Mouse (Mus musculus) MEL (cell line): ENCODE measurements around the gene S100a13. TPM values are rescaled to one million over a fixed set of nuclear protein-coding genes. Genes with fewer than 3 reads are reported as not detected.

Experiments used
- DNase-seq: peaks from one replicate; pipeline ENCODE4 v3.0.0; 2011; ENCODE audit warnings: low read depth, low spot score
- H3K27ac ChIP-seq: 2 replicates; pipeline ENCODE4 v1.5.1; 2012; ENCODE audit warnings: low read depth, mild to moderate bottlenecking, control low read depth, low read length, moderate library complexity; ENCODE audit not compliant: control insufficient read depth
- H3K27me3 ChIP-seq, 2 experiments: fragments of 150-350 bp in 1 of 2; sonication (generic) in 1 of 2; 2 replicates each; pipeline ENCODE4 v1.6.1; 2012; ENCODE audit warnings: low read length in 2 of 2, mild to moderate bottlenecking in 2 of 2, improper control_type of control experiment in 1 of 2, moderate library complexity in 1 of 2; ENCODE audit not compliant: insufficient read depth in 2 of 2, control insufficient read depth in 1 of 2
- H3K36me3 ChIP-seq, 2 experiments: 2 replicates each; pipeline ENCODE4 v1.6.1; 2012 to 2014; ENCODE audit warnings: low read length in 2 of 2, improper control_type of control experiment in 1 of 2, inconsistent platforms in 1 of 2, mild to moderate bottlenecking in 1 of 2; ENCODE audit not compliant: insufficient read depth in 2 of 2, control insufficient read depth in 1 of 2
- H3K4me1 ChIP-seq, 2 experiments: fragments of 150-350 bp in 1 of 2; sonication (generic) in 1 of 2; 2 replicates each; pipeline ENCODE4 v1.6.1; 2012; ENCODE audit warnings: low read length in 2 of 2, improper control_type of control experiment in 1 of 2, mild to moderate bottlenecking in 1 of 2; ENCODE audit not compliant: insufficient read depth in 2 of 2, control insufficient read depth in 1 of 2
- H3K4me3 ChIP-seq, 2 experiments: fragments of 150-350 bp in 1 of 2; sonication (generic) in 1 of 2; 2 replicates each; pipeline ENCODE4 v1.5.1; 2012; ENCODE audit warnings: low read depth in 2 of 2, low read length in 2 of 2, mild to moderate bottlenecking in 2 of 2, moderate library complexity in 2 of 2, control low read depth in 1 of 2, improper control_type of control experiment in 1 of 2; ENCODE audit not compliant: control insufficient read depth in 1 of 2, insufficient read depth in 1 of 2
- H3K79me2 ChIP-seq: 2 replicates; pipeline ENCODE4 v1.6.1; 2012; ENCODE audit warnings: mild to moderate bottlenecking, low read length, moderate library complexity; ENCODE audit not compliant: control insufficient read depth, poor library complexity, insufficient read depth
- H3K9ac ChIP-seq: 2 replicates; pipeline ENCODE4 v1.6.1; 2012; ENCODE audit warnings: low read depth, mild to moderate bottlenecking, control low read depth, low read length, moderate library complexity; ENCODE audit not compliant: control insufficient read depth, poor library complexity, severe bottlenecking
- H3K9me3 ChIP-seq: fragments of 150-350 bp; sonication (generic); replicated peaks from 2 replicates; pipeline ENCODE4 v1.6.1; 2012; ENCODE audit warnings: mild to moderate bottlenecking, low read length, improper control_type of control experiment, moderate library complexity; ENCODE audit not compliant: insufficient read depth
- BHLHE40 ChIP-seq: IDR thresholded peaks from 2 replicates; pipeline ENCODE4 v1.6.1; 2012; ENCODE audit warnings: low read depth, mild to moderate bottlenecking, inconsistent platforms, low read length, improper control_type of control experiment, borderline replicate concordance
- CHD1 ChIP-seq: IDR thresholded peaks from 2 replicates; pipeline ENCODE4 v1.6.1; 2012; ENCODE audit warnings: low read depth, mild to moderate bottlenecking, inconsistent platforms, low read length, improper control_type of control experiment
- CTCF ChIP-seq, 3 experiments: IDR thresholded peaks in 2 of 3; conservative IDR thresholded peaks in 1 of 3; 2 replicates each; pipeline ENCODE4 v1.5.1; 2011 to 2012; ENCODE audit warnings: low read length in 3 of 3, low read depth in 2 of 3, mild to moderate bottlenecking in 2 of 3, improper control_type of control experiment in 1 of 3, inconsistent platforms in 1 of 3, mixed read lengths in 1 of 3, moderate library complexity in 1 of 3; ENCODE audit not compliant: control insufficient read depth in 1 of 3, insufficient read depth in 1 of 3, poor library complexity in 1 of 3, severe bottlenecking in 1 of 3
- ELF1 ChIP-seq: IDR thresholded peaks from 2 replicates; pipeline ENCODE4 v1.6.1; 2014; ENCODE audit warnings: low read depth, mild to moderate bottlenecking, inconsistent platforms, low read length, improper control_type of control experiment, moderate library complexity
- EP300 ChIP-seq, 2 experiments: IDR thresholded peaks; 2 replicates each; pipeline ENCODE4 v1.6.1; 2011; ENCODE audit warnings: improper control_type of control experiment in 2 of 2, low read length in 2 of 2, low read depth in 1 of 2, mild to moderate bottlenecking in 1 of 2
- ETS1 ChIP-seq: IDR thresholded peaks from 2 replicates; pipeline ENCODE4 v1.6.1; 2012; ENCODE audit warnings: low read depth, mild to moderate bottlenecking, inconsistent platforms, low read length, improper control_type of control experiment, moderate library complexity
- GABPA ChIP-seq: IDR thresholded peaks from 2 replicates; pipeline ENCODE4 v1.6.1; 2012; ENCODE audit warnings: low read depth, mild to moderate bottlenecking, inconsistent platforms, low read length, improper control_type of control experiment, moderate library complexity
- HCFC1 ChIP-seq: IDR thresholded peaks from 2 replicates; pipeline ENCODE4 v1.6.1; 2012; ENCODE audit warnings: low read depth, mild to moderate bottlenecking, inconsistent platforms, low read length, improper control_type of control experiment, moderate library complexity
- JUND ChIP-seq: IDR thresholded peaks from 2 replicates; pipeline ENCODE4 v1.6.1; 2011; ENCODE audit warnings: low read depth, mild to moderate bottlenecking, improper control_type of control experiment, low read length
- KAT2A ChIP-seq: conservative IDR thresholded peaks from 2 replicates; pipeline ENCODE4 v1.6.1; 2012; ENCODE audit warnings: low read depth, low read length, improper control_type of control experiment, inconsistent platforms
- MYB ChIP-seq: IDR thresholded peaks from 2 replicates; pipeline ENCODE4 v1.6.1; 2011; ENCODE audit warnings: mild to moderate bottlenecking, low read depth, low read length, improper control_type of control experiment
- MYC ChIP-seq: IDR thresholded peaks from 2 replicates; pipeline ENCODE4 v1.6.1; 2011; ENCODE audit warnings: low read depth, mild to moderate bottlenecking, low read length, improper control_type of control experiment, moderate library complexity
- NRF1 ChIP-seq: IDR thresholded peaks from 2 replicates; pipeline ENCODE4 v1.6.1; 2014; ENCODE audit warnings: low read depth, mild to moderate bottlenecking, inconsistent platforms, low read length, improper control_type of control experiment, moderate library complexity; ENCODE audit not compliant: poor library complexity, insufficient read depth, severe bottlenecking
- POLR2A ChIP-seq, 2 experiments: IDR thresholded peaks; 2 replicates each; pipeline ENCODE4 v1.6.1; 2011 to 2012; ENCODE audit warnings: low read length in 2 of 2, mild to moderate bottlenecking in 2 of 2, control low read depth in 1 of 2, improper control_type of control experiment in 1 of 2, low read depth in 1 of 2, moderate library complexity in 1 of 2; ENCODE audit not compliant: control insufficient read depth in 1 of 2, insufficient read depth in 1 of 2, poor library complexity in 1 of 2
- SIN3A ChIP-seq: IDR thresholded peaks from 2 replicates; pipeline ENCODE4 v1.6.1; 2012; ENCODE audit warnings: low read length, improper control_type of control experiment, inconsistent platforms
- UBTF ChIP-seq: IDR thresholded peaks from 2 replicates; pipeline ENCODE4 v1.6.1; 2012; ENCODE audit warnings: low read depth, mild to moderate bottlenecking, inconsistent platforms, low read length, improper control_type of control experiment, moderate library complexity, borderline replicate concordance; ENCODE audit not compliant: insufficient read depth
- USF1 ChIP-seq: IDR thresholded peaks from 2 replicates; pipeline ENCODE4 v1.6.1; 2014; ENCODE audit warnings: low read depth, mild to moderate bottlenecking, inconsistent platforms, low read length, improper control_type of control experiment, moderate library complexity
- ZMIZ1 ChIP-seq: IDR thresholded peaks from 2 replicates; pipeline ENCODE4 v1.6.1; 2012; ENCODE audit warnings: low read depth, mild to moderate bottlenecking, inconsistent platforms, low read length, improper control_type of control experiment, moderate library complexity
- polyA plus RNA-seq, 2 experiments: library from polyadenylated mRNA; stranded (reverse) in 1 of 2; unstranded in 1 of 2; fragments of >175 nt in 1 of 2; fragments of >200 nt in 1 of 2; gene quantifications; 2 replicates each; pipeline versions ENCODE4 v1.2.1 to v1.2.4; 2012; ENCODE audit warnings: low replicate concordance in 2 of 2, low read depth in 1 of 2; ENCODE audit not compliant: insufficient read length in 2 of 2, insufficient read depth in 1 of 2, missing spikeins in 1 of 2
- total RNA-seq: library from RNA; depleted of rRNA; stranded (reverse); fragments of 300-350 nt; gene quantifications from 2 replicates; pipeline ENCODE4 v1.2.3, GENCODE M21; 2012

The S100a13 gene
- total and polyA plus RNA-seq, 3 experiments, result 22.0 to 29.9 TPM; not detected in 1

DNA sequence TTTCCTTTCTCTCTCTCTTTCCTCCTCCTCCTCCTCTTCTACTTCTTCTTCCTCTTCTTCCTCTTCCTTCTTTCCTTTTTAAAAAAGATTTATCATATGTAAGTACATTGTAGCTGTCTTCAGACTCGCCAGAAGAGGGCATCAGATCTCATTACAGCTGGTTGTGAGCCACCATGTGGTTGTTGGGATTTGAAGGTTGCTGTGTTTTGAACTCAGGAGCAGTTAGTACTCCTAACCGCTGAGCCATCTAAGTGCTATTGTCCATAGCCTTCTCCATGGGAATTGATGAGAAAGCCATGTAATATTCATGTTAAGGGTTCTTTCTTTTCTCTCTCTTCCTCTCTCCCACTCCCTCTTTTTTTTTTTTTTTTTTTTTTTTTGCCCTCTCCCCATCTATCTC, 22.9 kb upstream of the S100a13 start (continued):
- TF ChIP-seq POLR2A (IDR thresholded peaks at IDR 0.05; ENCODE audit: control insufficient read depth in 1 of 2, insufficient read depth in 1 of 2, low read depth in 1 of 2, low read length in 2 of 2, poor library complexity in 1 of 2) (no peak), USF1 (no peak), HCFC1 (no peak), JUND (no peak), CHD1 (no peak), GABPA (no peak), SIN3A (peak; percentile 60), ELF1 (peak; percentile 2; the same call in 1 of the 2 replicates), EP300 (IDR thresholded peaks at IDR 0.05; ENCODE audit: low read depth in 1 of 2, low read length in 2 of 2) (no peak), KAT2A (no peak)

DNA sequence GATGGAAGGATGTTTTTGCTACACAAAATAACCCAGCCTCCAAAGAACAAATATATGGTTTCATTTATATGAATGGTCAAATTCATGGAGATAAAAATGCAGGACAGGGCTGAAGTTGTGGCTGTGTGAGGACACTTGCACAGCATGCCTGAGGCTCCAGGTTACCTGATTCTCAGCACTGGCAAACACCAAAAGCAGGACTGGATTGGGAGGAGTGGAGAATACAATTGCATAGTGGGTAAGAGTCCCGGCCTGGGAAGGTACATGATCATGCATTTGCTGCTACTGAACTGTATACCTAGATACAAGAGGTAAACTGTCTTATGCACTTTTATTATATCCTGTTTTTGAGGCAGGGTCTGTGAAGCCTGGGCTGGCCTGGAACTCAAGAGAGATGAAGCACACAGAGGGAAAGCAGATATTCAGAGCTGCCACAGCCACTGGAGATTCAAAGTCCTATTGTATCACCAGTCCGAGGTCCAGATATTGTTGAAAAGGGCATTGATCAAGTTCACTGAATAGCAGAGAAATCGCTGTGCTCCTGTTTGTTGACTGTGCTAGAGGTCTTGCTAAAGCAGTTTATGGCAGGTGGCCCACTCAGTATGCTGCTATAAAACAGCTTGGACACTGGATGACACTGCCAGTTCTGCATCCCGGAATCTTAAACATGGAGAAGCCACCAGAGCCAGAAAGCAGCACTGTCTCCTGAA, 20.2 kb upstream of the S100a13 start:
- Histone ChIP-seq H3K9ac (no peak overlapping the region), H3K36me3 (peaks cover 5 to 11% of the 10 kb centered on the region in 2 experiments; a peak in 3 of 4 replicates), H3K9me3 (no peaks in the 10 kb centered on the region), H3K27me3 (no peaks in the 10 kb centered on the region), H3K79me2 (peaks cover 4% of the 10 kb centered on the region), H3K27ac (no peak overlapping the region), H3K4me3 (no peak overlapping the region), H3K4me1 (peaks cover 3 to 11% of the 10 kb centered on the region in 2 experiments; a peak in 2 of 4 replicates)
- TF ChIP-seq ETS1 (no peak), ZMIZ1 (no peak), MYC (no peak), MYB (no peak), UBTF (no peak), CTCF (IDR thresholded peaks at IDR 0.05 in 2 of 3, conservative IDR thresholded peaks at IDR 0.05 in 1 of 3; ENCODE audit: control insufficient read depth in 1 of 3, insufficient read depth in 1 of 3, low read depth in 2 of 3, low read length in 3 of 3, poor library complexity in 1 of 3, severe bottlenecking in 1 of 3) (no peak), BHLHE40 (no peak), NRF1 (no peak)
- DNase-seq, result no peak
